17 mouse cellular contexts compared by ENCODE assay signal in the genomic region with DNA sequence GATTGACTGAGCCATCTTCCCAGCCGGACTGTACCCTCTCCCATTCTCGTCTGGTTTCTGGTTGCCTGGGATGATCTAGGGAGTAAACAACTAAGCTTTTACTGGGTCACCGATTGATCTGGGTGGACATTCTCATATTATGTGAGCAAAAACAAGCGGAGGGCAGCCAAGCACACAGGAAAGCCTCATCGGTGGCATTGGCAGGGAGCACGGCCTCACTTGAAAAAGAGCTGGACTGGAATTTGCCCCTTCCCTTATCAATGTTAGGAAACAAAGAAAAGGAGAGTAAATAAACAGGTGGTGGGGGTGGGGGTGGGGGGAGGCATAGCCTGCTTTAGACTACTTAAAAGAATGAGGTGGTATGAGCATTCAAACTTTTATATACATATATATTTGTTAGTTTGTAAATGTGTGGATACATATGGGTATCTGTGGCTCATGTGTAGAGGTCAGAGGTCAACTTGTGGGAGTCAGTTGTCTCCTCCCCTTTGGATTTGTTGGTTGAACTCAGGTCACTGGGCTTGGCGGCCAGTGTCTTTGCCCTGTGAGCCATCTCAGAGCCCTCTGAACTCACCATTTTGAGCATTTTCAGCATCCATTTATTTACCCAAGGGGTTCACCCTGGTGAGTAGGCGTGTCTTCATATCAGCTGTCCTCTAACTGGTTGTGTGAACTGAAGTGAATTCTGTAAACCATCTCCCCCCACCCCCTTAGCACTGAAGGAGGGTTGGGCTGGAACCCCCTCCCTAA. TPM values are rescaled to one million over a fixed set of nuclear protein-coding genes. Genes with fewer than 3 reads are reported as not detected.
"Had no signal": no experiment of that assay in that cellular context is flagged by ENCODE, and none has a peak within 500 bp of the region (broad histone marks: within the 10 kb centered on the region; RNA-seq: fewer than 3 reads in every experiment).

No protein-coding gene starts in this region.

- H3K9me3 ChIP-seq: hindbrain, embryonic 12.5 days; limb, embryonic 10.5 days; lung, embryonic 15.5 days; megakaryocyte, embryonic 14.5 days; midbrain, embryonic 15.5 days; neural tube, embryonic 12.5 days had no signal

- H3K4me1 ChIP-seq: hindbrain, embryonic 12.5 days; limb, embryonic 10.5 days; lung, embryonic 15.5 days; midbrain, embryonic 15.5 days; neural tube, embryonic 12.5 days had no signal

- DNase-seq: kidney, adult 2 months; kidney, postnatal 10 days; lung, postnatal 14 days; right cerebral cortex, postnatal 4 days; thymus, adult 2 months; thymus, postnatal 4 days had no signal

- ATAC-seq: hindbrain, embryonic 16.5 days; inflammation-experienced regulatory T-cells, adult 6 months; midbrain, embryonic 15.5 days had no signal

- H3K27ac ChIP-seq: hindbrain, embryonic 12.5 days; left cerebral cortex, adult 2 months; limb, embryonic 10.5 days; lung, embryonic 15.5 days; macrophage; midbrain, embryonic 15.5 days; neural tube, embryonic 12.5 days had no signal

- H3K4me3 ChIP-seq: hindbrain, embryonic 12.5 days; left cerebral cortex, adult 2 months; limb, embryonic 10.5 days; lung, embryonic 15.5 days; midbrain, embryonic 15.5 days; neural tube, embryonic 12.5 days had no signal

- H3K27me3 ChIP-seq: hindbrain, embryonic 12.5 days; lung, embryonic 15.5 days; megakaryocyte, embryonic 14.5 days; midbrain, embryonic 15.5 days; neural tube, embryonic 12.5 days had no signal

- H3K36me3 ChIP-seq: hindbrain, embryonic 12.5 days; limb, embryonic 10.5 days; lung, embryonic 15.5 days; midbrain, embryonic 15.5 days; neural tube, embryonic 12.5 days had no signal

- H3K9ac ChIP-seq: hindbrain, embryonic 12.5 days; lung, embryonic 15.5 days; midbrain, embryonic 15.5 days; neural tube, embryonic 12.5 days had no signal

- H3K4me2 ChIP-seq: hindbrain, embryonic 12.5 days; lung, embryonic 15.5 days; midbrain, embryonic 11.5 days; midbrain, embryonic 15.5 days; neural tube, embryonic 12.5 days had no signal

RNA-seq across cellular contexts. Expression of a gene that starts 12.1 kb away (rescaled TPM):
- polyA plus RNA-seq: inflammation-experienced regulatory T-cells, adult 6 months; limb, embryonic 10.5 days; midbrain, embryonic 11.5 days; neural tube, embryonic 12.5 days had no signal
